Mouse (Mus musculus): ENCODE results near the gene Prmt1. TPM values are rescaled to one million over a fixed set of nuclear protein-coding genes. Genes with fewer than 3 reads are reported as not detected.
A peak's percentile ranks its signal among the peaks of the same experiment; 100 is the strongest.

Prmt1 gene
- polyA plus RNA-seq, 1 experiment from 2014 or later, result 315 TPM

GRCm38 (mm10) chr7:44959281-44959680 lies 27.1 kb downstream of the Prmt1 start:
- no peak for ATAC-seq (replicated peaks; ENCODE audit: insufficient number of reproducible peaks, insufficient read depth, low FRiP score, low read depth)
- Histone ChIP-seq H3K4me3 (no peak overlapping the region), H3K36me3 (no peaks in the 10 kb centered on the region), H3K9ac (no peak overlapping the region), H3K4me1 (replicated peaks) (0 out of 2 replicates have a peak, but pooled peaks cover under 1% of the 10 kb centered on the region), H3K4me2 (no peak overlapping the region), H3K9me3 (replicated peaks) (no peaks in the 10 kb centered on the region), H3K27ac (no peak overlapping the region), H3K27me3 (no peaks in the 10 kb centered on the region)
- WGBS, result 68% methylated on average over 8 of the region's 8 CpGs

GRCm38 (mm10) chr7:44958208-44958607 lies 28.2 kb downstream of the Prmt1 start:
- H3K36me3 ChIP-seq, result no peaks in the 10 kb centered on the region
- no peak overlapping the region for H3K4me3 ChIP-seq
- no peak for ATAC-seq (replicated peaks; ENCODE audit: insufficient number of reproducible peaks, insufficient read depth, low FRiP score, low read depth)
- 49% methylated on average over 7 of the region's 7 CpGs for WGBS
- no peaks in the 10 kb centered on the region for H3K9me3 ChIP-seq (replicated peaks)
- no peak overlapping the region for H3K4me2 ChIP-seq
- H3K27me3 ChIP-seq, result no peaks in the 10 kb centered on the region
- peaks cover 2% of the 10 kb centered on the region; the same call in 1 of the 2 replicates for H3K4me1 ChIP-seq (replicated peaks)
- H3K9ac ChIP-seq, result no peak overlapping the region
- no peak overlapping the region for H3K27ac ChIP-seq

- H3K4me1 ChIP-seq (replicated peaks), result peaks cover 11% of the 10 kb centered on the region
- no peaks in the 10 kb centered on the region for H3K36me3 ChIP-seq
- no peak overlapping the region for H3K4me3 ChIP-seq
- H3K9ac ChIP-seq, result no peak overlapping the region
- H3K4me2 ChIP-seq, result no peak overlapping the region
- H3K27ac ChIP-seq, result no peak overlapping the region
- no peak for ATAC-seq (replicated peaks; ENCODE audit: insufficient number of reproducible peaks, insufficient read depth, low FRiP score, low read depth)
- H3K27me3 ChIP-seq, result no peaks in the 10 kb centered on the region
- 66% methylated on average over 20 of the region's 20 CpGs for WGBS
- H3K9me3 ChIP-seq (replicated peaks), result no peaks in the 10 kb centered on the region
Measured at GRCm38 (mm10) chr7:44957183-44957835, 29.1 kb downstream of the Prmt1 start.

GRCm38 (mm10) chr7:44956266-44956665 lies 30.1 kb downstream of the Prmt1 start:
- H3K36me3 ChIP-seq, result no peaks in the 10 kb centered on the region
- no peak overlapping the region for H3K27ac ChIP-seq
- H3K4me2 ChIP-seq, result no peak overlapping the region
- peaks cover 18% of the 10 kb centered on the region for H3K4me1 ChIP-seq (replicated peaks)
- no peaks in the 10 kb centered on the region for H3K9me3 ChIP-seq (replicated peaks)
- ATAC-seq (replicated peaks; ENCODE audit: insufficient number of reproducible peaks, insufficient read depth, low FRiP score, low read depth), result no peak
- H3K9ac ChIP-seq, result no peak overlapping the region
- peaks cover 6% of the 10 kb centered on the region; the same call in 1 of the 2 replicates for H3K27me3 ChIP-seq
- 63% methylated on average over 6 of the region's 6 CpGs for WGBS
- no peak overlapping the region for H3K4me3 ChIP-seq

GRCm38 (mm10) chr7:44955628-44956027 lies 30.7 kb downstream of the Prmt1 start:
- Histone ChIP-seq H3K36me3 (no peaks in the 10 kb centered on the region), H3K27me3 (peaks cover 12% of the 10 kb centered on the region), H3K9me3 (replicated peaks) (no peaks in the 10 kb centered on the region), H3K27ac (no peak overlapping the region), H3K4me2 (no peak overlapping the region), H3K9ac (no peak overlapping the region), H3K4me3 (no peak overlapping the region), H3K4me1 (replicated peaks) (peaks cover 18% of the 10 kb centered on the region)
- WGBS, result 50% methylated on average over 5 of the region's 5 CpGs
- no peak for ATAC-seq (replicated peaks; ENCODE audit: insufficient number of reproducible peaks, insufficient read depth, low FRiP score, low read depth)

GRCm38 (mm10) chr7:44954091-44954885 lies 32.1 kb downstream of the Prmt1 start:
- no peak for ATAC-seq (replicated peaks; ENCODE audit: insufficient number of reproducible peaks, insufficient read depth, low FRiP score, low read depth)
- Histone ChIP-seq H3K9me3 (replicated peaks) (no peaks in the 10 kb centered on the region), H3K27ac (peak overlapping the region; percentile 19; the same call in 1 of the 2 replicates), H3K4me2 (no peak overlapping the region), H3K4me1 (replicated peaks) (peaks cover 18% of the 10 kb centered on the region), H3K27me3 (peaks cover 25% of the 10 kb centered on the region), H3K4me3 (no peak overlapping the region), H3K9ac (no peak overlapping the region), H3K36me3 (no peaks in the 10 kb centered on the region)
- WGBS, result 79% methylated on average over 12 of the region's 12 CpGs

- no peak overlapping the region for H3K4me3 ChIP-seq
- H3K9me3 ChIP-seq (replicated peaks), result no peaks in the 10 kb centered on the region
- ATAC-seq (replicated peaks; ENCODE audit: insufficient number of reproducible peaks, insufficient read depth, low FRiP score, low read depth), result no peak
Measured at GRCm38 (mm10) chr7:44953561-44953960, 32.8 kb downstream of the Prmt1 start.

GRCm38 (mm10) chr7:44952611-44953306 lies 33.6 kb downstream of the Prmt1 start:
- peaks cover 18% of the 10 kb centered on the region for H3K4me1 ChIP-seq (replicated peaks)
- H3K27ac ChIP-seq, result peak overlapping the region; percentile 72
- 6% methylated on average over 24 of the region's 24 CpGs for WGBS
- no peaks in the 10 kb centered on the region for H3K9me3 ChIP-seq (replicated peaks)
- peak overlapping the region; percentile 67 for H3K9ac ChIP-seq
- no peaks in the 10 kb centered on the region for H3K36me3 ChIP-seq
- H3K4me2 ChIP-seq, result peak overlapping the region; percentile 95
- peak; percentile 78 for ATAC-seq (replicated peaks; ENCODE audit: insufficient number of reproducible peaks, insufficient read depth, low FRiP score, low read depth)
- H3K4me3 ChIP-seq, result peak overlapping the region; percentile 58
- peaks cover 35% of the 10 kb centered on the region for H3K27me3 ChIP-seq

More at GRCm38 (mm10) chr7:44953561-44953960, 32.8 kb downstream of the Prmt1 start:
- Histone ChIP-seq H3K36me3 (no peaks in the 10 kb centered on the region), H3K27me3 (peaks cover 29% of the 10 kb centered on the region), H3K27ac (no peak overlapping the region), H3K4me2 (no peak overlapping the region), H3K4me1 (replicated peaks) (peaks cover 18% of the 10 kb centered on the region), H3K9ac (no peak overlapping the region)
- 57% methylated on average over 14 of the region's 14 CpGs for WGBS

GRCm38 (mm10) chr7:44951960-44952359 lies 34.4 kb downstream of the Prmt1 start:
- WGBS, result under 1% methylated on average over 10 of the region's 10 CpGs
- peak overlapping the region; percentile 67 for H3K9ac ChIP-seq
- peak; percentile 72 for ATAC-seq (replicated peaks; ENCODE audit: insufficient number of reproducible peaks, insufficient read depth, low FRiP score, low read depth)

GRCm38 (mm10) chr7:44949922-44950321 lies 36.4 kb downstream of the Prmt1 start:
- Histone ChIP-seq H3K9ac (no peak overlapping the region), H3K4me1 (replicated peaks) (peaks cover 18% of the 10 kb centered on the region), H3K4me2 (no peak overlapping the region), H3K27ac (no peak overlapping the region), H3K9me3 (replicated peaks) (no peaks in the 10 kb centered on the region), H3K4me3 (no peak overlapping the region), H3K27me3 (peaks cover 39% of the 10 kb centered on the region), H3K36me3 (no peaks in the 10 kb centered on the region)
- 66% methylated on average over 6 of the region's 6 CpGs for WGBS
- no peak for ATAC-seq (replicated peaks; ENCODE audit: insufficient number of reproducible peaks, insufficient read depth, low FRiP score, low read depth)

More at GRCm38 (mm10) chr7:44951960-44952359, 34.4 kb downstream of the Prmt1 start:
- Histone ChIP-seq H3K4me1 (replicated peaks) (peaks cover 18% of the 10 kb centered on the region), H3K36me3 (no peaks in the 10 kb centered on the region), H3K4me3 (peak overlapping the region; percentile 58), H3K27ac (peak overlapping the region; percentile 72), H3K9me3 (replicated peaks) (no peaks in the 10 kb centered on the region), H3K4me2 (peak overlapping the region; percentile 95), H3K27me3 (peaks cover 39% of the 10 kb centered on the region)

GRCm38 (mm10) chr7:44942904-44943303 lies 43.5 kb downstream of the Prmt1 start, which contains the start of gene Tsks:
TSS of gene Tsks (plus strand) at chr7:44943204.
- no peak within 1 kb of the TSS for H3K9ac ChIP-seq

More at GRCm38 (mm10) chr7:44942904-44943303, 43.5 kb downstream of the Prmt1 start, which contains the start of gene Tsks:
- H3K4me3 ChIP-seq, result no peak within 1 kb of the TSS
- no peaks in the 10 kb centered on the region for H3K36me3 ChIP-seq
- no peaks in the 10 kb centered on the region for H3K9me3 ChIP-seq (replicated peaks)
- 0 out of 2 replicates have a peak, but pooled peaks cover 6% of the 10 kb centered on the region for H3K27me3 ChIP-seq
- WGBS, result 75% methylated on average over 6 of the region's 7 CpGs
- no peak for ATAC-seq (replicated peaks; ENCODE audit: insufficient number of reproducible peaks, insufficient read depth, low FRiP score, low read depth)
- no peaks in the 10 kb centered on the region for H3K4me1 ChIP-seq (replicated peaks)
- H3K4me2 ChIP-seq, result no peak within 1 kb of the TSS
- H3K27ac ChIP-seq, result no peak within 1 kb of the TSS

Measured in heart, embryonic 15.5 days (tissue).